Mouse (Mus musculus): ENCODE data around the gene Il17ra.
A peak's percentile ranks its signal among the peaks of the same experiment; 100 is the strongest.

The Il17ra gene

DNA sequence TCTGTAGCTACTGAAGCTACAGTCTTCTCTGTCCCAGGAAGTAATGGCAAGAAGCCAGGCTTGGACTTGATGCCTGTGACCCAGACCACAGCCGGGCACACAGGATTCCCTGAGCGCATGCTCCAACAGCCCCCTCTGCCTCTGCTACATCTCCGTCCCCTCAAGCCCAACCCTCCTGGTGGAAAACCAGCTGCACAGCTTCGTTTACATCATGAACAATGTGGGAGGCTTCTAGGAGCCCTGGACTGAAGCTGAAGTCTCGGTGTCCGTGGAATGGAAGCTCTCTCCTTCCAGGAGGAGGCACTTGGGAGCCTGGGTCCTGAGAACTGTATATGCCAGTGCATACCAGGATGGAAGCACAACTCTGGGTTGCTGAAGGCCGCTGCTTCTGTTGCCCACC is 46.9 kb downstream of the Il17ra start:
- peak; percentile 44 for ATAC-seq (ENCODE audit: low TSS enrichment)

DNA sequence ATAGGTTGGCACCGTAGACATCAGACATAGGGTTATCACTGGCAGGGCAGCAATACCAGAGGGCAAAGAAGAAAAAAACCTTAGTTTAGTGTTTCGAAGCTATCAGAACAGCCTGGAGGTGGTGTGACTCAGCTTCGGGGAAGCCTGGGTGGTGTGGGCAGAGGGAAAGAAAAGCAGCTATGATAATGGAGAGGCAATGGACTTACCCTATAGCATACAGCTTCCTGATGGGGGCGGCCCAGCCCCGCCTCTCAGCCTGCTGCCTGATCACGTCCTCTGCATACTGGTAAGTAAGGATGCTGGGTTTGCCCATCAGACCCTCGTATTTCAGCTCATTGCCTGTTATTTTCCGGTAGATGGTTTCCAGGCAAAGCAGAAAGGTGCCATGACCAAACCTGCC is 47.4 kb downstream of the Il17ra start:
- peak; percentile 81 for ATAC-seq (ENCODE audit: low TSS enrichment)

DNA sequence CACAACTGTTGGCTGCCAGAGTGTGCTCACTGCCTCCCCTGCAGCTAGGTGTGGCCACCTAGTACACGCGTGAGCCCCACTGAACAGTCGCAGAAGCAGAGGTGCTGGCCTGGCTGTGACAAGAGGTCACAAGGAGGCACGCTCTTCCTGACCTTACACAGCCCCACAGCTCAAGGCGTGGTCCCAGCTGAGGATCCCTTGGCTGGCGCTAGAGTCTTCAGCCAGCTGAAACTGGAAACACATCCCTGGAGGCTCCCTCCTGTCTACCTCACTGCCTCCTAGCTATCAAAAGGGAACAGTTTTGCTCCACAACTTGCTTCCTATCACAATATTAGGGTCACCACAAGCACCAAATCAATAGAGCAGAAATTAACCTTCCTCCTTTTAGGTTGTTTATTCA is 48.2 kb downstream of the Il17ra start:
- no peak for ATAC-seq (ENCODE audit: low TSS enrichment)

DNA sequence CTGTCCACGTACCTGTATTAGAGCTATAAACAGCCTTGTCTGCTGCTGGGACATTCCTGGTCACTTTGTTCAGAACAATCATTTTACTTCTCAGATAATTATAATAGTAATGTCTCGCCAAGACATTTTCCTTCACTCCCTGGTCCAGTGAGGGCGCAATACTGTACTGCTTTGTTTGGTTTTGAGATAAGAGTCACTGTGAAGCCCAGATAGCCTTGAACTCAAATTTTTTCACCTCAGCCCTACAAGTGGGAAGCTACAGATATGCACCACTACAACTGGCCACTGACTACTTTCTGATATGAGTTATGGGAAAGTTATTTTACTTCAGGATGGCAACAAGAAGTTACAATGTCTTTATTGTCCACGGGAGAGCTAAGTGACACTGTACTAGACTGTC is 53.4 kb downstream of the Il17ra start:
- no peak for ATAC-seq (ENCODE audit: low TSS enrichment)

DNA sequence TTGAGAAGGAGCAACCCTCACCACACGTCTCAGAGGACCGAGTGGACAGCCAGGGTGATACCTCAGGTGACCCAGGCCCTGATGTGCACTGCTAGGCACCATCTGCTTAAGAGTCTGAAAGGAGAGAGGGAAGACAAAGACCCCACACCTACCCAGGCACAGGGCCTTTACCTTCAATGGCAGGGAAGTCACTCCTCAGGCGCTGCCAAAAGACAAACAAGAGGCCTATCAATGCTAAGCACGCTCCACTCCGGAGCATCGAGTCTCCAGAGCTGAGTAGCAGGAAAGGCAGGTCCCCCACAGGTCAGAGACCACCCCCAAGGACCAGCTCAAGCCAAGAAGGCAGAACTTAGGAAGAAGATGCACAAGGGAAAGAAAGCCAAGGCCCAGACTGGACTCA is 53.8 kb downstream of the Il17ra start:
- ATAC-seq (ENCODE audit: low TSS enrichment), result no peak

DNA sequence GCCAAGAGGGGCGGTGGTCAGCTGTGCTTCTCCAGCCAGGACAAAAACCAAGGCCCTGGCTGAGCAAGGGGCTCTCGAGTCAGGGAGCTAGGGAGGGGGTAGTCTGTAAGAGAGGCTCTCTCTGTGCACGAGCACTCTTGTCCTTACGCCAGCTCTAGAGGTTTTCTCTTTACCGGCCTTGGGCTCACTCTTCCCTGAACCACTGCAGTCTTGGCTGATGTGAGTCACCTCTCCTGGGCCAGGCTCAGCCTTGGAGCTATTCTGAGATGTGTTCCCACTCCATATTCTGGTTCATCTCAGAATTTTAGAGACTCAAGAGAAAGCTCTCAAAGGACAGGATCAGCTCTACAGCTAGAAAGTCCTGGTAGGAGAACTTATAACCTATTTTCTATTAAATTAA is 54.3 kb downstream of the Il17ra start:
- ATAC-seq (ENCODE audit: low TSS enrichment), result peak; percentile 84

DNA sequence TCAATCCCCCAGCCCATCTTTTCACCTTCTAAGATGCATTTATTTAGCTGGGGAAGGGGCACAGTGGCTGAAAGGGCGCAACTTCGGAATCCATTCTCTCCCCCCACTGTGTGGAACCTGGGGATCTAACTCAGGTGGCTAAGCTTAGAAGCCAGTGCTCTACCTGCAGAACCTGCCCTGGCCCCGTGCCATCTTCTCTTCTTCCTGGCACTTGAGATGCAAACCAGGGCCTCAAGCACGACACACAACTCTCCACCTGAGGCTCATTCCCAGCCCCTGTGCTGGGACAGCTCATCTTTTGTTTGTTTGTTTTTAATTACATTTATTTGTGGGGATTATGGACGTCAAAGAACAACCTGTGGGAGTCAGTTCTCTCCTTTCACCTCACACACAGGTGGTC is 56.6 kb downstream of the Il17ra start:
- ATAC-seq (ENCODE audit: low TSS enrichment), result no peak

DNA sequence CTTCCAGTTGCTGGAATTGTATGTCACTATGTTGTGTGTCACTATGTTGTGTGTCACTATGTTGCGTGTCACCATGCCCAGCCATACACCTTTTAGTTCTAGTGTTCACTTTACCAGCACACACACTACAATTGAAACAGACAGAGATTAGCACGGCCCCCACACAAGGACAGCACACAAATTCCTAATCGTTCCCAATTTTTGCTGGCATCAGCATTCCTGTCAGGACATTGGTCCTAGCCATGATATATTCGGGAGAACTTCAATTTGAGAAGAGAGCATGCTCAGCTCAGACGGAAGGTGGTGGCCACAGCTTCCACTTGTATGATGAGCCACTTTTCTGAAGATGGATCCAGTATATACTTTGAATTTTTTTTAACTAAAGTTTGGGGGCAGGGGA is 61.7 kb downstream of the Il17ra start:
- no peak for ATAC-seq (ENCODE audit: low TSS enrichment)

DNA sequence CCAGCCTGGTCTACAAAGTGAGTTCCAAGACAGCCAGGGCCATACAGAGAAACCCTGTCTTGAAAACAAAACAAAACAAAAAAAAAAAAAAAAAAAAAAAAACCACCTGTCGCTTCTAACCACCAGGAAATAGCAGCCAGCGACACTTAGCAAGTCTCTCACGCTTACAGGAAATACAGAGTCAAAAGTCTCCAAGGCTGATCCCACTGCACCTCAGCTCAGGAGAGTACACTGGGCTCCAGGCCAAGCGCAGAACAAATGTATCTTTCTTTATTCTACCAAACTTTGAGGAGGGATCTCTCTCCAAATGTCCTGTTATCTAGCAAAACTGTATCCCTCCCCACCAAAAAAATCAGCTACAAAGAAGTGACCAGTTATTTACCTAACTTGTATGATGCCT is 66.1 kb downstream of the Il17ra start:
- ATAC-seq (ENCODE audit: low TSS enrichment), result no peak

DNA sequence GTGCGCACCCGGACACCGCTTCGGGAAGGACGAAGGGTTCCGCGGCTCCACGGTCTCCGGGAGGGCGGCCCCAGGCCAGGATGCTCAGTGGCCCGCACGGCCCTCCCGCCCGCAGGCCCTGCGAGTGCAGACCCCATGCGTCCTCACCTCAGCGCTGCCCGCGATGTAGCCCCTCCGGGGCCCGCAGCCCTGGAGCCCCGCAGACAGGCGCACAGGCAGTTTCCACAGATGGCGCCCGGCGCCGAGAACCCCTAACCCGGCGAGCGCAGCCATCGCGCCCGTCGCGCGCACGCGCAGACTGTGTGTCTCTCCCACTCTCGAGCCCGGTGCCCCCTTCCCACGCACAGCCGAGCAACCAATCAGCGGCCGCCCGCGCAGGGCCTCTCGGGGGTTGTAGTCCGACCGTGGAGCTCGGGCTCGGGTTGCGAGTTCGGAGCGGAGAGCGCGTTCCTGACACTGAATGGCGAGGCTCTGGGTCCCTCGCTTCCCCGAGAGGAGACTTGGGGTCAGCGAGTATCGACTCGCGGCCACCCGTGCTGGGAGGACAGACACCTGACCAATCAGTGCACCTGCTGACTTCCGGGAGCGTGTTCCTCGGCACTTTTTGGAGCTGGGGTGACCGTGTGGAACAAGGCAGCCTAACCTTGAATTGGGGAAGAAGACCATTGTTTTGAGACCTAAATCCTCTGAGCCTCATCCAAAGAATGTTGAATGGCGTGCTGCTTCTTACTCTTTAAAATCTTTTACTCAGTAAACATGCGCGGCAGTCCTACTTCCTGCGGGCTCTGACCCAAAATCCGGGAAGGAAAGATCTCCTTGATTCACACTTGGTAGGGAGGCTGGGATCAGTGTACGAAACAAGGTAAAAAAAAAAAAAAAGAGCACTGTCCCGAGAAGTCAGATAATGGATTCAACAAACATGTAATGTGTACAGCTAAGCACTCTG is 68.2 kb downstream of the Il17ra start, which contains the start of gene Hdhd5:
Gene Hdhd5, minus strand, starts transcription at position 300 of the 946 bp plus-strand sequence.
- ATAC-seq (ENCODE audit: low TSS enrichment), result peak; percentile 96

DNA sequence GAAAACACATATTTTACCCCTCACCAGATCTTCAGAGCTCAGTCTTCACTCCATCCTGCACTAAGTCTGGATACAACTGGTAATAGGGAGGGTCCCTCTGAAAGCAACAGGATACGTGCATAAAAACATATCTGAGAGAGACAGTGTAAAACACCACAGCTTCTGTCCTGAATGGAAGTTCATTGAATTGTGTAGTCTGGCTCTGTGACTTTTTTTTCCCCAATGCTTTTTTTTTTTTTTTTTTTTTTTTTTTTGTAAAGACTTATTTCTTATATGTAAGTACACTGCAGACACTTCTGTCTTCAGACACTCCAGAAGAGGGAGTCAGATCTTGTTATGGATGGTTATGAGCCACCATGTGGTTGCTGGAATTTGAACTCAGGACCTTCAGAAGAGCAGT is 69.5 kb downstream of the Il17ra start:
- ATAC-seq (ENCODE audit: low TSS enrichment), result no peak

DNA sequence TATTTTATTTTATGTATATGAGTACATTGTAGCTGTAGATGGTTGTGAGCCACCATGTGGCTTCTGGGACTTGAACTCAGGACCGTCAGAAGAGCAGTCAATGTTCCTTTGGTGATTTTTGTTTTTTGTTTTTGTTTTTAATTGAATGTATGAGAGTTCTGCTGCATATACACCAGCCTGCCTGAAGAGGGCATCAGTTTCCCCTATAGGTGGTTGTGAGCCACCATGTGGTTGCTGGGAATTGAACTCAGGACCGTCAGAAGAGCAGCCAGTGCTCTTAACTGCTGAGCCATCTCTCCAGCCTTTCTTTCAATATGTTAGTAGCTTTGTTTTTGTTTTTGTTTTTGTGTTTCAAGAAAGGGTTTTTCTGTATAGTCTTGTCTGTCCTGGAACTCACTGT is 73.3 kb downstream of the Il17ra start:
- no peak for ATAC-seq (ENCODE audit: low TSS enrichment)
